Mouse (Mus musculus) retina, postnatal 1 day (tissue): Measurements from ENCODE around the gene Xdh.

ENCODE experiments used
- DNase-seq: peaks from one replicate; pipeline ENCODE4 v3.0.0-alpha.2; 2012

Gene Xdh

DNA sequence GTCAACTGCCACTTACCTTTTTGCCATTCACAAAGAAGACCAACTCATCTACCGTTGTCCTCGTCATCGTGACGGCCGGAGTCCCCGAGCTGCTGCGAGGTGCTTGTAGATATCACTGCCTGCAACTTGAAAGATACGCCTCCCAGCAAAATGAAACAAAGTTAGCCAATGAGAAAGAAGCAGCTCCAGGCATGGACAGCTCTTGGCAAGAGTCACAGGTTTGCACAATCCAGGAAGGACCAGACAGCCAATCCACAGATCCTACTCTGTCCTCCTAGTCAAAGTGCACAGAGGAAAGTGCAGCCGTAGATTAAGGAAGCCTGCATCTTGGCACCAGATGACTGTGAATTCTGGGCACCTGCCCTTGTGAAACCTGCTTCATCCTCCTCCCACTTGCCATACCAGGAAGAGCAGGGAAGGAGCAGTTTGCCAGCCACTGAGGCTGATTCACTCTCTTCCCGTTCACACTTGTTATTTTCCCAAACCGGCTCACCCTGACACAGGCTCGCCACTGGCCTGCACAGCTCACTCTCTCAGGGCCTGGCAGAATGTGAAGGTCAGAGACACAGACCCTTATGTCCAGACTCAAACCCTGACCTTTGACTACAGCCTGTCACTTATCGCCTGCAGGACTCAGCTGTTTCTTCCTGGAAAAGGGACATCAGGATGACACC, at the start of gene Xdh:
Xdh (minus strand) TSS at position 135 of the 674 bp plus-strand sequence.
- no peak for DNase-seq

DNA sequence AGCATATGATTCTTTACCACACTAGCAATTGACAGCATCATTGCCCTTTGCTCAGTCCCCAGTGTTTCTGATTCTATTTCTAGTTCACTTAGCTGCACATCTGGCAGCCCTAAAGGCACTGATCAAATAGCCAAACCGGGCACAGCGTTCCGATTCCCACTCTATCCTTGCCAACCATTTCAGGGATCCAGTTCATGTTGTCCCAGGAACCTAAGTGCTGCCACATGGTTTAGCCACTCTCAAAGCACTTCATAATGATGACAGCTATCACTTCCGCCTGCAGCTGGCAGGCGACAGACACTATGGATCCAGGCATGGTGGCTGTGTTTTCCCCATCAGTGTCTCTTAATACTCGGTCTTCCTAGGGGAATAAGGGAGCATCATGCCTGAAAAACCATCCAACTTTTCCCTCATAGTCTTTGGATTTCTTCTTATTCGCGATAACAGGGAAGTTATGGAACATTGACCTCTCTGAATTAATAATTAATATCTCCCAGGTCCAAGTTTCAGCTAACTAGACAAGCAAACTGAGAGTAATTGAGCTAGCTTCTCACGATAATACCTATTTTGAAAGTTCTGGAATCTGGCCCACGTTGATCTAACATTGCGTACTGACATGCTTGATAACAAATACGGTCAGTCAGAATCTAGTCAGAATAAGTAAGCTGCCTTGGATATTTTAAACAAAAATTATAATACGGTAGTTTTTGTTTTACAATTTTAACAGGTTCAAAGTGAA, 46.1 kb upstream of the Xdh start:
- no peak for DNase-seq

GRCm38 (mm10) chr17:73991264-73991663, 41.3 kb upstream of the Xdh start:
- DNase-seq, result no peak

- DNase-seq, result no peak
Measured at GRCm38 (mm10) chr17:73986571-73986970, 36.6 kb upstream of the Xdh start.

GRCm38 (mm10) chr17:73985936-73986335, 35.9 kb upstream of the Xdh start:
- DNase-seq, result no peak

DNA sequence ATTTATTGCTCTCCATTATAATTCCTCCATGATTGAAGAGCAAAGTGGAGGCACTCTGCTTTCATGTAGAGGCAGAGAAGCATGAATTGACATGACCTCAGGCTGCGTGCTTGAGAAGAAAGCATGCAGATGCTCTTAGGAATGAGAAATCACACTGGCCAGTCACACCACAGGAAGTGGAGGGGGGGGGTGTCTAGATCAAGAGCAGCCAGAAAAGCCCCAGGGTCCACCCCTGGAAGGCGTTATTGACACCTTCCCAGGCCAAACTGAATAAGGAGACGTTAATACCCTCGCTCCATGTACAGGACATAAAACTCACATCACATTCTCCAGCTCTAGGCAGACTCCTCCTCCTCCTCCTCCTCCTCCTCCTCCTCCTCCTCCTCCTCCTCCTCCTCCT, 34.5 kb upstream of the Xdh start:
- peak; percentile 59 for DNase-seq

DNA sequence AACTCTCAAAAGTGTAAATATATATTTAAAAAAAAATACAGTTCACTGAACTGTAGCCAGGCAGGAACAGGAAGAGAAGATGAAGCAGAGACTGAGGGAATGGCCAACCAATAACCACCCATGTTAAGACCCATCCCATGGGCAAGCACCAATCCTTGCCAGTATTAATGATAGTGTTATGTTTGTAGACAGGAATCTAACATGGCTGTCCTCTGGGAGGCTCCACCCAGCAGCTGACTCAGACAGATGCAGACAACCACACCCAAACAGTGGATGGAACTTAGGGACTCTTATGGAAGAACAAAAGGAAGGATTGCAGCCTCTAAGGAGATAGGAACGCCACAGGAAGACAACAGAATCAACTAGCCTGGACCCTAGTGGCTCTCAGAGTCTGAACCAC, 32.9 kb upstream of the Xdh start:
- DNase-seq, result no peak

- no peak for DNase-seq
Measured at GRCm38 (mm10) chr17:73976066-73976465, 26.1 kb upstream of the Xdh start.

DNA sequence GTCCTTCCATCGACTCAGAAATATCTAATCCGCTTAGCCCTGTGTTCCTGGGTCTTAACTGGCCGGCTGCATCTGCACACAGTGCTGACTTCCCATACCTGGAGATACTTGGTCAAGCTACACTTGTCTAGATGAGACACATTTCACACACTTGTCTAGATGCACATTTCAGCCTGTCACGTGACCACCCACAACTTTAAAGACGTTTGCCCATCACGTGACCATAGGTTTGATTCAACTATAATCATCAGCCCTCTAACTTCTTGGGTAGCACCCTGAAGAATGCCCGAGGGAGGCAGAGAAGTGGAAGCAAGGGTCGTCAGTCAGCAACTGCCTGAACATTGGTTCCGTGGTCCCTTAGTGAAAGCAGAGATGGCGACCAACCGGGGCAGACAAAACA, 22.7 kb upstream of the Xdh start:
- DNase-seq, result no peak

DNA sequence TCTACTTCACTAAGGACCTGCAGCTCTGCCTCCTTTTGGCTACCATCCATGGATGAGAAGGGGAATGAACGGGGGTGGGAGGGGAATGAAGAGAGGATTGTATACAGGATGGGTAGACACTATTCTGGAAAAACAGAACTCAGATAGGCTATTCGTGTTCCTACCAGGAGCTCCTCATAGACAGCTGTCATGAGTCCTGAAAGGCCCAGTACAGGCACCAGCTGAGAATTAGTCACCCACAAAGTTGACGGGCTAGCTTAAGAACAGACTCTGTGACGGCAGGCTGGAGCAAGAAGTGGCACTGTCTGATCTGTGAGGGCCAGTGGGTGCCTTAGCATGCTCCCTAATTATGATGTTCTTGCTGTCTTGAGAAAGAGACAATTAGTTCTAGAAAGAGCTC, 21.3 kb upstream of the Xdh start:
- DNase-seq, result no peak

DNA sequence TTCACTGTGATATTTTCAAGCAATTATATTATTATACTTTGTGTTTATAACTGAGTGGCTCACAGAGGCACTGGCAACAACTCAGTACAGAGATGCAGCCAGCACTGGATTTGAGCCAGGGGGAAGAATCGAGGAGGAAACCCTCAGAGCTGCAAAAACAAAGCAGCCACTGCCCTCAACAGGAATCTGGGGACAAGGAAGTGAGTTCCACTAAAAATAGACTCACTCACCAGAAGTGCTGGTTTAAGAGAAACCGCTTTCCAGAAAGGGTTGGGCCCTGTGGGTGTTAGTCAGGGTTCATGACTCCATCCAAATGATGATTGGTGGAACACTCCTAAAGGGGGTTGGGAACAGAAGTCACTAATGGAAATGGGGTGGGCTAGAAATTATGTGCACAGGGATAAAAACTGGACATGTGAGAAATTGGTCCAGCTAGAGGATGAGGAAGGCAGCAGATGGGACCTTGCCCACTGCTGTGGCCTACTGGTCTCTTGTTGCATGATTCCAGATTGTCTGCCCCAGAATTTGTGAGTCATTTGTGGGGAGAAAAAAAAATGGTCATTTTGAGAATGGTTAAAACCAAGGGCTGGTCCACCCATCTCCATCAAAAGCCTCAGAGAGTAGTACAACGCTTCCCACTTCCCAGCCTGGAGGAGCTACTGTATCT, 20.5 kb upstream of the Xdh start:
- no peak for DNase-seq

- DNase-seq, result no peak
Measured at GRCm38 (mm10) chr17:73964856-73965255, 14.9 kb upstream of the Xdh start.

GRCm38 (mm10) chr17:73962628-73963043, 12.6 kb upstream of the Xdh start:
- no peak for DNase-seq

GRCm38 (mm10) chr17:73961801-73962403, 11.9 kb upstream of the Xdh start:
- no peak for DNase-seq

DNA sequence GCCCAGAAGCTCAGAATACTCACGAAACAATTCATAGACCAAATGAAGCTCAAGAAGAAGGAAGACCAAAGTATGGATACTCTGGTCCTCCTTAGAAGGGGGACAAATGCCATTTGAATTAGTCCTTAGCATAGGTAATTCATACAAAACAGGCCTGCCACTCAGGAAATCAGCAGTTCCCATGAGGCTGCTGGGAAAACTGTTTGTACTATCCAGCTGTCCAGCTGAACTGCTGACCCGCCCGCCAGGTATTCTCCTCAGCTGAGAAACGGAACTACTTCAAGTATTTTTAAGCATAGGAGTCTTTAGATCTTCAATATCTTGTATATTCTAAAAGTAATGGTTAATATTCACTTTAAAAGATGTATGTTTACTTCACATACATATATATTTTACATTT, 10.7 kb upstream of the Xdh start:
- DNase-seq, result no peak

GRCm38 (mm10) chr17:73952103-73952521, 2.1 kb upstream of the Xdh start:
- no peak for DNase-seq

DNA sequence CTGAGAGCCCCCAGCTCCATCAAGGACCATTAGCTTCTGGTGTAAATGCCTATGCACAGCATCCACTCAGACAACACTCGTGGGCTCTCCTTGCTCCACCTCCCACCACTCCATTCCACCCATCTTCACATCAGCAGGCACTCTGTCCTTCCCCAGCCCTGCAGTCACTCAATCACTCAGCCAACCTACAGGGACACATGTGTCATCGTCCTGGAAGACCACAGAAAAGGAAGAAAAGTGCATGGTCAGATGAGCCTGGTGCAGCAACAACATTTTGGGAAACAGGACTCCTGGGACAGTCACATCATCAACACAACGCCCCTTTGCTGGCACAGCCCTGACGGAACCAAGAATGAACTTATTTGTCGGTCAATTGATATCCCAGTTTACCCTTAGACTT, 974 bp upstream of the Xdh start:
- no peak for DNase-seq

DNA sequence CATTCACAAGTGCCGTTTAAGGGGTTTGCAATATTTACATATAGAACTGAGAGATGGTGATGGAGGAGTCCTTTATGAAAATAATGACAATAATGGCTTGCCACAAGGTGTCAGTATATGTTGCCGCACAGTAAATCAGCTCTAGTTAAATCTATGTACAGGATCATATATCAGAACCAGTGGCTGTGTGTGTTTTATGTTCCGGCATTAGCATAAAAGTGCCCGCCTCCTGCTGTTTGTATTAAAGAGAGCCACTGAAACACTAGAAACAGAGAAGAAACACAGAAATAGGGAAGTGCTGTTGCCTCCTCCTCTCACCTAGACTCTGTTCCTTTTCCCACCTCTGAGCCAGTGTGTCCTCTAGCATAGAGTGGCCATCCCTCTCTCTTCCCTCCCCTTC, 498 bp downstream of the Xdh start:
- DNase-seq, result peak; percentile 1

DNA sequence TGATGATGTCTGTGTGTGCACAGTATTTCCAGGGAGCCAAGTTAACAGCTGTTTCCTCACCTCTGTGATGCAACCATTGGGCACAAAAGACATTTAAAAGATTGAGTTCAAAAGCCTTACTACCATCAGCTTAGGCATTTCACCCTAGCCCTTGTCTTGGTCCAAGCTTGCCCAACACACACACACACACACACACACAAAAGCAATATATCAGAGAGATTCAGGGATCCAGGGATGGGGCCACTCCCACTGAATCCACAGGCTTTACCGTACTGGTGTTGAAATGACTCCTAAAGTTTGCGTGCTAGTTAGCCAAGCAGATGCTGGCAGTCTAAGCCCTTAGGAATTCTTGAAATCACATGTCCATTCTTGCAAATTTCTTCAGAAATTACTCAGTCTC, 1.2 kb downstream of the Xdh start:
- no peak for DNase-seq

DNA sequence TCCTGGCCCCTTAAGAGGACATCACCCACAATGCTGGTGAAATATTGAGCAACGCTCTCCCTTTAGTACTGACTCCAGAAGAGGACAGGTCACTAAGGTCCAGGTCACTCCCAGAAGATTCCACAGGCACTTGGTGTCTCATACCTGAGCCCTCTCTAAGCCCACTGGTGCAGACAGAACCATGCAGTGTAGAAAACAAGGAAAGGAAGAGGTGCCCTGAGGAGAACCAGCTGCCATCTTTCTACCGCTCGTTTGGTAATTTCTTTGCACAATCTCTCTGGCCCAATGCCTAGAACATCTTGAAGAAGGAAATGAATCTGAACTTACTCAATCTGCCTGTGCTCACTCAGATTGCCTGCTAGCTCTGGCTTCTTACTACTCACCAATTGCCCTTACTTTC, 2.0 kb downstream of the Xdh start:
- DNase-seq, result no peak

- no peak for DNase-seq
Measured at GRCm38 (mm10) chr17:73946856-73947255, 3.1 kb downstream of the Xdh start.

- no peak for DNase-seq
Measured at GRCm38 (mm10) chr17:73944661-73945060, 5.3 kb downstream of the Xdh start.

- DNase-seq, result no peak
Measured at GRCm38 (mm10) chr17:73942268-73942962, 7.6 kb downstream of the Xdh start.
